In the genomic region with DNA sequence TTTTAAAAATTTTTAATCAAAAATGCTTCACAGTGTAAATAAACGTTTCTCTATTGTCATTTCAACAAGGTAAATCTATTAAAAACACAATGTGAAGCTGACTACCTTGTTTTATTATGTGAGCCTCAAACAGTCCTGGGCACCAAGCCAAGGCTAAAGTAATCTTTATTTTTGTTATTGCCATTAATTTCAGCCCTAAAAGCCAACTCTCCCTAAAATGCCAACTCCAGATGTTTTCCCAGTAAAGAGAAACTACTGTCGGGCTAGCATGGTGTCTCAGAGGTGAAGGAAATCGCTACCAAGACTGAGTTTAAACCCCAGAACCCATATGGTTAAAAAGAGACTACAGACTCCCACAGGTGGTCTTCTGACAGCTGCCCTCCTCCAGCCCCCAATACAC, we compare ENCODE assay signal across 8 mouse cellular contexts. TPM values are rescaled to one million over a fixed set of nuclear protein-coding genes. Genes with fewer than 3 reads are reported as not detected.
DNase-seq lines count a peak whose midpoint lies in the region; ATAC-seq and TF ChIP-seq lines count a peak whose summit lies in the region.

No protein-coding gene starts in this region.

- no peak for TF ChIP-seq POLR2A in limb, embryonic 14.5 days (IDR thresholded peaks at IDR 0.05; ENCODE audit: borderline replicate concordance, extremely low read depth, insufficient read depth, insufficient read length)

- H3K9me3 ChIP-seq in lung, postnatal 0 days (ENCODE audit: low read length) = no peaks in the 10 kb centered on the region
- H3K9me3 ChIP-seq in limb, embryonic 14.5 days (ENCODE audit: control insufficient read depth, low read length) = no peaks in the 10 kb centered on the region
- H3K9me3 ChIP-seq in stomach, embryonic 15.5 days = no peaks in the 10 kb centered on the region

- peaks cover 5% of the 10 kb centered on the region for H3K4me1 ChIP-seq in lung, postnatal 0 days (ENCODE audit: insufficient read depth, low read depth, low read length)
- H3K4me1 ChIP-seq in limb, embryonic 14.5 days (ENCODE audit: control insufficient read depth, insufficient read depth, low read length) = peaks cover 15% of the 10 kb centered on the region
- H3K4me1 ChIP-seq in stomach, embryonic 15.5 days = peaks cover 8% of the 10 kb centered on the region

- no peak overlapping the region for H3K27ac ChIP-seq in lung, postnatal 0 days (ENCODE audit: low read length)
- no peak overlapping the region; the same call in 1 of the 2 replicates for H3K27ac ChIP-seq in limb, embryonic 14.5 days (replicated peaks; ENCODE audit: low read depth, low read length)
- H3K27ac ChIP-seq in stomach, embryonic 15.5 days = peak overlapping the region; percentile 33; the same call in 1 of the 2 replicates

- H3K4me2 ChIP-seq in lung, postnatal 0 days (replicated peaks; ENCODE audit: low read depth, low read length) = peak overlapping the region; percentile 73; the same call in 1 of the 2 replicates
- H3K4me2 ChIP-seq in limb, embryonic 14.5 days (replicated peaks; ENCODE audit: low read depth, low read length, severe bottlenecking) = peak overlapping the region; percentile 75
- peak overlapping the region; percentile 83 for H3K4me2 ChIP-seq in stomach, embryonic 15.5 days

- TF ChIP-seq CTCF in lung, postnatal 0 days (IDR thresholded peaks at IDR 0.05) = no peak

- H3K27me3 ChIP-seq in lung, postnatal 0 days (replicated peaks; ENCODE audit: insufficient read depth, low read length) = no peaks in the 10 kb centered on the region
- no peaks in the 10 kb centered on the region for H3K27me3 ChIP-seq in limb, embryonic 14.5 days (ENCODE audit: control insufficient read depth, insufficient read depth, low read length)
- H3K27me3 ChIP-seq in stomach, embryonic 15.5 days (replicated peaks) = no peaks in the 10 kb centered on the region

- H3K36me3 ChIP-seq in lung, postnatal 0 days (ENCODE audit: insufficient read depth, low read length) = 0 out of 2 replicates have a peak, but pooled peaks cover 8% of the 10 kb centered on the region
- H3K36me3 ChIP-seq in limb, embryonic 14.5 days (ENCODE audit: control insufficient read depth, insufficient read depth, low read length) = peaks cover 20% of the 10 kb centered on the region; the same call in 1 of the 2 replicates
- peaks cover 8% of the 10 kb centered on the region; the same call in 1 of the 2 replicates for H3K36me3 ChIP-seq in stomach, embryonic 15.5 days

- H3K9ac ChIP-seq in lung, postnatal 0 days (replicated peaks; ENCODE audit: low read depth) = no peak overlapping the region
- H3K9ac ChIP-seq in limb, embryonic 14.5 days (ENCODE audit: low read depth, low read length, severe bottlenecking) = peak overlapping the region; percentile 87
- H3K9ac ChIP-seq in stomach, embryonic 15.5 days = no peak overlapping the region

- ATAC-seq in cerebellum, adult (ENCODE audit: insufficient number of reproducible peaks, low FRiP score, low TSS enrichment) = no peak
- no peak for ATAC-seq in lung, postnatal 0 days
- ATAC-seq in limb, embryonic 14.5 days (ENCODE audit: low FRiP score, low read depth) = no peak
- no peak for ATAC-seq in stomach, embryonic 15.5 days (ENCODE audit: insufficient read depth, low FRiP score, low read depth)

- peak; percentile 27 for DNase-seq in cerebellum, adult 9-10 months
- DNase-seq in lung, postnatal 0 days (ENCODE audit: low spot score) = no peak
- no peak for DNase-seq in lung, adult 18-20 months
- no peak for DNase-seq in limb, embryonic 14.5 days (ENCODE audit: low spot score)
- no peak for DNase-seq in thymus, postnatal 4 days
- no peak for DNase-seq in ovary, adult 18-20 months (ENCODE audit: low spot score)

- TF ChIP-seq EP300 in lung, postnatal 0 days (IDR thresholded peaks at IDR 0.05) = no peak

- WGBS in lung, postnatal 0 days = 22% methylated on average over 3 of the region's 3 CpGs
- 16% methylated on average over 3 of the region's 3 CpGs for WGBS in limb, embryonic 14.5 days
- WGBS in stomach, embryonic 15.5 days = 24% methylated on average over 3 of the region's 3 CpGs

- peak overlapping the region; percentile 98; the same call in 1 of the 2 replicates for H3K4me3 ChIP-seq in lung, postnatal 0 days (ENCODE audit: low read depth, low read length)
- peak overlapping the region; percentile 95 for H3K4me3 ChIP-seq in limb, embryonic 14.5 days (replicated peaks; ENCODE audit: low read length)
- H3K4me3 ChIP-seq in stomach, embryonic 15.5 days (replicated peaks) = peak overlapping the region; percentile 91

RNA-seq across cellular contexts. Expression of gene Vps13d, which starts 1.4 kb away (rescaled TPM):
- polyA plus RNA-seq in lung, postnatal 0 days (2015; fragmentation: Nextera tagmentation; extraction: Ambion mirVana) = 10.3 and 12.8 TPM in 2 replicates
- 19.0 and 26.3 TPM in 2 replicates for polyA plus RNA-seq in limb, embryonic 14.5 days (2012; rRNA removed)
- 16.8 and 20.1 TPM in 2 replicates for polyA plus RNA-seq in limb, embryonic 14.5 days (2014; fragmentation: Nextera tagmentation; extraction: Ambion mirVana)
- polyA plus RNA-seq in stomach, embryonic 15.5 days (2015; fragmentation: Nextera tagmentation; extraction: Ambion mirVana) = 8.8 and 9.6 TPM in 2 replicates

RNA-seq across cellular contexts. Expression of gene Tnfrsf1b, which starts 53.3 kb away (rescaled TPM):
- 8.4 and 9.1 TPM in 2 replicates for polyA plus RNA-seq in lung, postnatal 0 days (2015; fragmentation: Nextera tagmentation; extraction: Ambion mirVana)
- 3.5 and 5.4 TPM in 2 replicates for polyA plus RNA-seq in limb, embryonic 14.5 days (2012; rRNA removed)
- 3.8 and 3.9 TPM in 2 replicates for polyA plus RNA-seq in limb, embryonic 14.5 days (2014; fragmentation: Nextera tagmentation; extraction: Ambion mirVana)
- polyA plus RNA-seq in stomach, embryonic 15.5 days (2015; fragmentation: Nextera tagmentation; extraction: Ambion mirVana) = 5.9 and 6.4 TPM in 2 replicates
